Mouse (Mus musculus) lung, adult 18-20 months (tissue): ENCODE measurements around the gene Foxe1.

Source experiments
- DNase-seq, 2 experiments: peaks; one replicate each; pipeline ENCODE4 v3.0.0; 2022; ENCODE audit warnings: mixed read lengths in 2 of 2

Gene Foxe1

DNA sequence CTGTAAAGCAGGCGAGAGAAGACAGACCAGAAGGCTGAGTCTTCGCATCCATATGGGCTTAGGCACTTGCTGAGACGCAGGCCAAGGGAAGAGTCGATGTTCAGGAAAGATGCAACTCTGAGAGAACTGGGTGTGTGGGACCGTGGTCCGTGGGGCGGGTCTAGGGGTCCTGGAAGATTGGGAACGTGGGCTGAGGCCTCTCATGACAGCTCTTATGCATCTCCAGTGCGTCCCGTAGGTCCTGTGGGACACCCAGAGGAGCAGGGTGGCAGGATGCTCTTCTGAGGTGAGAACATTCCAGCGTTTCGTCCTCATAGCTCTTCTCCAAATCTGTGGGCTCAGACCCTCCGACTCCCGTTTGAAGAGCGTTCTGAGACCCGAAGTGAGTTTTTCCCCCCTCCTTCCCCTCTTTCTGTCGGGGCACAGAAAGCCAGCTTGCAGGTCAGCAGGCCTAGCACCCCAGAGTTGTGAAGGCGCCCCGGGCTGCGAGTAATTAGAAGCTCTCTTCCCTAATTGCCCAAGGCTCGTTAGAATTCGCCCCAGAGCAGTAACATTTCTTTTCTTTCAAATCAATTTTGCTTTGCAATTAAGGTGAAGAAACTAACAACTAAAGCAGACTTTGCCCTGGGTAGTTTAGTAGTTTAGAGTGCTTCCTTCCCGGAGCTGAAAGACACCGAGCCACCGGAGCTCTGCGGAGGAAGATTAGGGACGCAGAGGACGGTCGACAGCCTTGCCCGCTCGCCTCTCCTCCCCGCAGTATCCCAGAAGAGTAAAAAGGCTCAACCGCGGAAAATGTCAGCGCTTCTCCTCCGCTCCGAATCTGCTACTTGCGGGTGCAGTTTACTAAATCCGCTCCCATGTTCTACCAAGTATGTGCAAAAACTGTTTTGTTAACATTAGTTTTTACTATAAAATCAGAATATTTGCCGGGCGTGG lies 4.4 kb downstream of the Foxe1 start:
- no peak for DNase-seq

DNA sequence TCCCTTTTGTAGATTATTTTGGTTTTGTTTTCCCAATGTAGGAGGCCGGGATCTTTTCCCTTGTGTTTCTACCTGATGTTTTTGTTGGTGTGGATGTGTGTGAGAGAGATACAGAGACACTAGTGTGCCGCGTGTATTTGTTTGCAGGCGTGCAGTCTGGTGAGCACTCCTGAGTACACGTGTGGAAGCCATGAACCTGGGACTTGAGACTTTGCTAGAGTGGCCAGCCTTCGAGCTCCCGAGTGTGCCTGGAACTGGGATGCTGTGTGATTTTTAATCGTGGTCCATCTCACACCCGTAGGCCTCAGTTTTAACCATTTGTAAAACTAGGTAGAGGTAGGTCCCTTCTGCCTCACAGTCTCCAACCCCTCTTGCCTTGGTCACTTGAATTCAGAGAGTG lies 5.5 kb downstream of the Foxe1 start:
- DNase-seq = no peak

- DNase-seq = no peak
Observed at GRCm38 (mm10) chr4:46349530-46349929, 6.1 kb downstream of the Foxe1 start.

DNA sequence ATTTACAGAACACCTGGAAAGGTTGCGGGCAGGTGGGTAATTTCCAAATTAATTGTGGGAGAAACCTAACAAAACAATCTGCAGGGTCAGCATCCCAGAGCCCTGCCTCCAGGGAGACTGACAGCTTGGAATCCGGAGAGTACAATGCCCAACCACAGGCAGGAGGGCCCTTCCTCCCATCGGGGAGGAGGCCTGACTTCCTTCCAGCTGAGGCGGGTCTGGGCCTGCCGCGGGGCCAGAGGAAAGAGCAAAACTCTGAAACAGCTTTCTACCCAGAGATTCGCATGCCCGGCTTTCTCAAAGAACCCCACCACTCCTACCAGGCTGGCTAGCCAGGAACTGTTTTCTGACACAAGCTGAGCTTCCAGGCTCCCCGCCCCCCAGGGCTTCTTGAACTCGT lies 9.6 kb downstream of the Foxe1 start:
- DNase-seq = no peak

- peak; percentile 44 to 51 for DNase-seq
Observed at GRCm38 (mm10) chr4:46356351-46357133, 13.1 kb downstream of the Foxe1 start.

GRCm38 (mm10) chr4:46359539-46360253 lies 16.3 kb downstream of the Foxe1 start:
- no peak for DNase-seq

DNA sequence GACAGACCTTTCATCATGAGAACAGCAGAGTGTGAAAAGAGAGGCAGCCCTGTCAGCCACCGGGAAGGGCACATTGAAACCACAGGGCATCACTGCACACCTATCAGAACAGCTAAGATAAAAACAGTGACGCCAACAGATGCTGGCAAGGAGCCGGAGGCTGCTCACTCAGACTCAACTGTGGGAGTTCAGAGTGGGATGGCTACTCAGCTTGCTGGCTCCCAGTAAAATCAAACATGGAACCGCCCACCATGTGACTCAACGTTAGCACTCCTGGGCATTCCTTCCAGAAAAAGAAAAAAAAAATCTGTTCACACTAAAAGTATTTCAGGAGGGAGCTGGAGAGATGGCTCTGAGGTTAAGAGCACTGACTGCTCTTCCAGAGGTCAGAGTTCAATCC lies 17.8 kb downstream of the Foxe1 start:
- DNase-seq = peak in 1 of 2 experiments; percentile 12

- DNase-seq = no peak
Observed at GRCm38 (mm10) chr4:46364360-46364759, 21.0 kb downstream of the Foxe1 start.

- DNase-seq = no peak
Observed at GRCm38 (mm10) chr4:46367487-46367959, 24.1 kb downstream of the Foxe1 start.

GRCm38 (mm10) chr4:46369070-46369469 lies 25.7 kb downstream of the Foxe1 start:
- DNase-seq = no peak

DNA sequence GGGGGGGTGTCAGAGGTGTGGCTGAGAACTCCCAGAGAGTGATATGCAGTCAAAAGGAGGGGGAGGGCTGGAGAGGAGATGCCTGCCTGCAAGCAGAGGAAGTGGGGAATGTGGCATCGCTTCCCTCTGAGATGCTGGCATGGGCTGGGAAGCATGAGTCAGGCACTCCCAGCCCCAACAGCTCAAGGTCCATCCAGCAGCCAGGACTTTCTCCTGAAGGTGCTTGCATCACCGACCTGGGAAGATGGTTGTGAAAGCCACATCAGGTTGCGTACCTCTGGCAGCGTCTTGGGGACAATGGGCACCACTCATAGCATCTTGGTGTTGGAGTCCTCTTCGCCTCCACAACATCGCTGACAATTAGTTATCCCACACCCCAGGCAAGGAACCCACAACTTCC lies 27.0 kb downstream of the Foxe1 start:
- DNase-seq = peak; percentile 11 to 31

- DNase-seq = peak; percentile 71 to 79
Observed at GRCm38 (mm10) chr4:46371030-46371429, 27.6 kb downstream of the Foxe1 start.

DNA sequence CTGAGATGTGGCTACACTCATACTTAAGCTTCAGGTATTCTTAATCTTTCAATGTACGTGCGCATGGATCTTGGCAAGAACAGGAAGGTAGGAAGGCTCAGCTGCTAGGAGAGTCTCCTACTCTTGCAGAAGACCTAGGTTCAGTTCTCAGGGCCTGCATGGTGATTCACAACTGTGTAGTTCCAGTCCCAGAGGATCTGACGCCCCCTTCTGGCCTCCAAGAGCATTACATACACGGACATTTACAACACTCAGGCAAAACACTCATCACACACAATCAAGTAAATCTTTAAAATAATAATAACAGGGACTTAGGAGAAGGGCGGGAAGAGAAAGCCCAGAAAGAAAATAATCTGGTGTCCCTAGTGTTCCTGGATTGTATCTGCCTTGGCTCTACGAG lies 31.0 kb downstream of the Foxe1 start:
- peak in 1 of 2 experiments; percentile 23 for DNase-seq

DNA sequence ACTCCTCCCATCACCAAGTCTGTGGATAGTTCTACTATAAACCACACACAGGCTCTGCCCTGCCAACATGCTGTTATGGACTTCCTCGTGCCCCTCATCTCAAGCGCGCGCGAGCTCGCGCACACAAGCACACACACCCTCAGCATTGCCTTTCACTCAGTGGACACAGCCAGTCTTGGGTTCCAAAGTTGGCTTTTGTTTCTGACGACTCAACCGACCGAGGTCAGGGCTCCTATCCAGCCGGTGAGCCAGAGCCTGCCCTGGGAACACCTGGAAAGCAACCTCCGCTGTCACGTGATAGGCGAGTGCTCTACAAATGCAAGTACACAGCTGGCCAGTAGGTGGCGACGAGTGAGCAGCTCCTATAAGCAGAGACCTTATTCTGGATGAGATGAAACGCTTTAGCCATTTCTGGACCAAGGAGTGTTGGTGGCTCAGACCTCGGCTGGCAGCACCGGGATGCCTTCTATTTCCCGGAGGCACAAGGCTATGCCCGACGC lies 31.5 kb downstream of the Foxe1 start:
- DNase-seq = peak; percentile 85 to 88

DNA sequence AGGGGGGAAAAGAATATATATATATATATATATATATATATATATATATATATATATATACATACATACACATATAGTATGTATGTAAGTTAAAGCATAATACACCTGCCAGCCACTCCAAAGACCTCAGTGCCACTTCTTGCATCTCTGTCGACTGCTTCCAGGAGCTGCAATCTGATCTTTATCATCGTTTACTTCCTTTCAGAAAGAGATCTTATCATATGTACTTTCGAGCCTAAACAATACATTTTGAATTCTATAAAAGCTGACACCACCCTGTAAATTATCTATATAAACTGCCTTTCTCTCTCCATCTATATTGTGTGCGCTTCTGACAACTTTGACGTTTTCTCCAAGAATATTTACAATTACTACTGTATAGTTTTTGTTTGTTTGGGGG lies 45.1 kb downstream of the Foxe1 start:
- DNase-seq = no peak

- DNase-seq = peak; percentile 93 to 95
Observed at GRCm38 (mm10) chr4:46389013-46389611, 45.7 kb downstream of the Foxe1 start, which contains the start of gene Trmo. Gene Trmo (minus strand): TSS chr4:46389437.

DNA sequence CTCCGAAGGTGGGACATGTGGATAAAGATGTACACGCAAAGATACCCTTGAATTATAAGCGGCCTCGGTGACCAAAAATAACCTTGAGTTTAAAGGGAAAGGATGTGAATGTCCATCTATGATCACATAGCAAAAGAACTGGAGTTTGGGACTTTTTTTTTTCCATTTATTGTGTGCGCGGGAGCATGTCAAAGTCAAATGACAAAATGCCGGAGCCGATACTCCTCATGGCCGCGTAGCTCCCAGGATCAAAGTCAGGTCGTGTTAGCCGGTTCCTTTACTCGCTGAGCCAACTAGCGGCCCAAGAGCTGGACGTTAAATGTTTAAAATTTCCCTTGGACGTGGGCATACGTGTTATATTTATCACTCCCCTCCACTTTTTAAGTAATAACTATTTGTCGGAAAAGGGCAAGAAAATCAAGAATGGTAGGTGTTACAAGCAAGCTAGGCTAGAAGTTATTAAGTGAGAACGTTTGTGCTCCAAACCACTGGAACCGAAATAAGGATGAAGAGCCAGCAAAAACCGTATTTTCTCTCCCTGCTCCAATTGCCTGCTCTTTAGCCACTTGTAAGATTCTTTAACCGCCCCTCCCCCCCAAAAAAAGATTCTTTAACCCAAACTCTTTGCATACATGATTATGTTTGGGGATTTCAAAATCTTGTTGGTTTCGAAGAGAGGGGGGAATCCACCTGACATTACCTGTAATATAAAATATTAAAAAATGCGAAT lies 46.4 kb downstream of the Foxe1 start:
- DNase-seq = peak; percentile 38 to 39

- DNase-seq = peak; percentile 81 to 88
Observed at GRCm38 (mm10) chr4:46390390-46390970, 47.1 kb downstream of the Foxe1 start.

DNA sequence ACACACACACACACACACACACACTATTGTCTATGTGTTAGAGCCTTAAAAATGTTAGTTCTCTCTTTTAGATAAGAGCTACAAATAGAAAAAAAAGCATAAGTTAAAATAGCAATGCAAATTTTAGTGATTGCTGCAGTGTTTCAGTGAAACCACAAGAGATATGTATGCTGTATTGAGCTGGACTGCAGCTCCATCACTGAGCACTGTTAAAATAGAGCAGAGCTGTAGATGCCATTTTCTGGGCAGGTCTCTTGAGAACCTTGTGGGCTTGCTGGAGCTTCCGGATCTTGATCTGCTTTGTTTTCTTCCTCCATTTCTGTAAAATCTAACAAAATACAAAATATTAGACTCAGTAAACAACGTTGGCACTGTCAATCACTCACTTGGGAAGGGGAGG lies 51.0 kb downstream of the Foxe1 start:
- DNase-seq = no peak

DNA sequence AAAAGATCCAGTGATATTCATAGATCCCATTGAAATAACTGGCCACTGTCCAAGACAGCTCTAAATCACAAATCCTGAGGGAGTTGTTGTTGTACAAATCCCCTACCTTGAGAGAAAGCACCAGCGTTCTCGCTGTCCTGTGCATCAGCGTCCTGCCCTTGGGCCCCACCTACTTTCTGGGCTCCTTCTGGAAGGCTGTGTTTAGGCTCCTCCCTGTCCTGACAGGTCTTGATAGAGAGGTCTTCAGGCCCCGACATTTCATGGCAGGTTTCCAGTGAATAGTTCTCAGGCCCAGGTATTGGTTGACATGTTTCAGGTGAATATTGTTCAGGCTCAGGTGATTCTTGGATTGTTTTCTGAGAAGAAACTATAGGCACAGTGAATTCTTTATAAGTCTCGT lies 52.3 kb downstream of the Foxe1 start:
- DNase-seq = no peak
